Mouse (Mus musculus) liver, adult 2 months (tissue): ENCODE data around the gene Fam13a.

ENCODE experiments used
- CTCF ChIP-seq: fragments of 200-500 bp; IDR thresholded peaks from 2 replicates; pipeline ENCODE4 v1.5.1; 2011; ENCODE audit warnings: low read depth, low read length, control low read depth
- POLR2A ChIP-seq: fragments of 200-500 bp; IDR thresholded peaks from 2 replicates; pipeline ENCODE4 v1.6.1; 2011; ENCODE audit warnings: low read length, control low read depth; ENCODE audit not compliant: insufficient read depth; ENCODE audit errors: extremely low read depth

GRCm38 (mm10) chr6:58907791-58908190 is 116.6 kb downstream of the Fam13a start:
- TF ChIP-seq CTCF = no peak
- no peak for TF ChIP-seq POLR2A
